Mouse (Mus musculus) neutrophil, adult 83 days (primary cell): ENCODE results near the gene Aass. TPM values are rescaled to one million over a fixed set of nuclear protein-coding genes. Genes with fewer than 3 reads are reported as not detected.

ENCODE experiments used
- total RNA-seq, 2 experiments: library from RNA; stranded (reverse); gene quantifications; one replicate each; pipeline ENCODE4 v1.2.4; 2023

Aass gene
- not detected for total RNA-seq

GRCm38 (mm10) chr6:23132573-23133181 lies at the start of gene Aass:
TSS of gene Aass (minus strand) at chr6:23132986.

Other genes starting within 250 kb of the Aass start
- gene Fezf1, start 115.4 kb upstream of the Aass start, total RNA-seq, result not detected